Mouse (Mus musculus) heart, embryonic 15.5 days (tissue): ENCODE data around the gene Atp7a. TPM values are rescaled to one million over a fixed set of nuclear protein-coding genes. Genes with fewer than 3 reads are reported as not detected.
A peak's percentile ranks its signal among the peaks of the same experiment; 100 is the strongest.

Experiments used
- ATAC-seq: fragments of 200-750 bp; cut with Nextera tagmentation; replicated peaks from 2 replicates; pipeline ENCODE4 v1.8.0; 2017; ENCODE audit warnings: low read depth, moderate TSS enrichment; ENCODE audit not compliant: insufficient number of reproducible peaks, insufficient read depth, low FRiP score
- H3K27ac ChIP-seq: fragments of 300-500 bp; sonication (generic); 2 replicates; pipeline ENCODE4 v1.5.1; 2015; ENCODE audit warnings: mild to moderate bottlenecking, inconsistent platforms
- H3K27me3 ChIP-seq: fragments of 300-500 bp; sonication (generic); 2 replicates; pipeline ENCODE4 v1.6.1; 2015; ENCODE audit warnings: inconsistent platforms
- H3K36me3 ChIP-seq: fragments of 300-500 bp; sonication (generic); 2 replicates; pipeline ENCODE4 v1.6.1; 2015; ENCODE audit warnings: mild to moderate bottlenecking, inconsistent platforms
- H3K4me1 ChIP-seq: fragments of 300-500 bp; sonication (generic); replicated peaks from 2 replicates; pipeline ENCODE4 v1.6.1; 2015; ENCODE audit warnings: inconsistent platforms
- H3K4me2 ChIP-seq: fragments of 300-500 bp; sonication (generic); 2 replicates; pipeline ENCODE4 v1.6.1; 2015; ENCODE audit warnings: inconsistent platforms, mild to moderate bottlenecking, moderate library complexity
- H3K4me3 ChIP-seq: fragments of 300-500 bp; sonication (generic); 2 replicates; pipeline ENCODE4 v1.5.1; 2015; ENCODE audit warnings: mild to moderate bottlenecking, inconsistent platforms
- H3K9ac ChIP-seq: fragments of 300-500 bp; sonication (generic); 2 replicates; pipeline ENCODE4 v1.6.1; 2015; ENCODE audit warnings: mild to moderate bottlenecking, inconsistent platforms
- H3K9me3 ChIP-seq: fragments of 300-500 bp; sonication (generic); replicated peaks from 2 replicates; pipeline ENCODE4 v1.6.1; 2016; ENCODE audit warnings: inconsistent platforms
- WGBS: fragments of 180-500 bp; shearing (Covaris S2); methylation state at CpG from one replicate; pipeline ENCODE4 v1.1.7; 2015; ENCODE audit warnings: mixed read lengths; 5-methylcytosine and 5-hydroxymethylcytosine counted together
- polyA plus RNA-seq: library from polyadenylated mRNA; unstranded; fragments of >200 nt; fragmentation: Nextera tagmentation; extraction: Ambion mirVana; gene quantifications from 2 replicates; pipeline ENCODE4 v1.2.1, GENCODE M21; 2015

The Atp7a gene
- polyA plus RNA-seq, 1 experiment from 2014 or later, result 10.6 TPM

GRCm38 (mm10) chrX:106082518-106082917 is 55.4 kb downstream of the Atp7a start:
- Histone ChIP-seq H3K27ac (no peak overlapping the region), H3K4me3 (no peak overlapping the region), H3K9ac (no peak overlapping the region), H3K36me3 (peaks cover 3% of the 10 kb centered on the region; the same call in 1 of the 2 replicates), H3K4me1 (no peaks in the 10 kb centered on the region; the same call in 1 of the 2 replicates), H3K4me2 (no peak overlapping the region), H3K9me3 (no peaks in the 10 kb centered on the region), H3K27me3 (no peaks in the 10 kb centered on the region)
- ATAC-seq, result no peak

- H3K36me3 ChIP-seq, result no peaks in the 10 kb centered on the region; the same call in 1 of the 2 replicates
- H3K4me3 ChIP-seq, result no peak overlapping the region
- H3K9me3 ChIP-seq, result no peaks in the 10 kb centered on the region
- no peak for ATAC-seq
- no peaks in the 10 kb centered on the region; the same call in 1 of the 2 replicates for H3K4me1 ChIP-seq
- no peaks in the 10 kb centered on the region for H3K27me3 ChIP-seq
- 84% methylated on average over 3 of the region's 3 CpGs for WGBS
- H3K9ac ChIP-seq, result no peak overlapping the region
- H3K4me2 ChIP-seq, result no peak overlapping the region
- H3K27ac ChIP-seq, result no peak overlapping the region
Measured at GRCm38 (mm10) chrX:106085132-106085531, 58.1 kb downstream of the Atp7a start.

- Histone ChIP-seq H3K27ac (no peak overlapping the region), H3K36me3 (no peaks in the 10 kb centered on the region; the same call in 1 of the 2 replicates), H3K9me3 (no peaks in the 10 kb centered on the region), H3K4me3 (no peak overlapping the region), H3K4me2 (no peak overlapping the region), H3K9ac (no peak overlapping the region), H3K27me3 (no peaks in the 10 kb centered on the region), H3K4me1 (no peaks in the 10 kb centered on the region; the same call in 1 of the 2 replicates)
- WGBS, result 84% methylated on average over 2 of the region's 2 CpGs
- ATAC-seq, result no peak
Measured at GRCm38 (mm10) chrX:106085564-106085963, 58.5 kb downstream of the Atp7a start.

GRCm38 (mm10) chrX:106092939-106093338 is 65.9 kb downstream of the Atp7a start:
- no peaks in the 10 kb centered on the region for H3K36me3 ChIP-seq
- H3K4me1 ChIP-seq, result no peaks in the 10 kb centered on the region
- no peaks in the 10 kb centered on the region for H3K9me3 ChIP-seq
- no peaks in the 10 kb centered on the region for H3K27me3 ChIP-seq
- WGBS, result 51% methylated on average over 5 of the region's 5 CpGs
- no peak overlapping the region for H3K4me2 ChIP-seq
- no peak for ATAC-seq
- H3K27ac ChIP-seq, result no peak overlapping the region
- no peak overlapping the region for H3K4me3 ChIP-seq
- no peak overlapping the region for H3K9ac ChIP-seq

GRCm38 (mm10) chrX:106105464-106105863 is 78.4 kb downstream of the Atp7a start:
- no peak overlapping the region for H3K4me3 ChIP-seq
- no peak overlapping the region for H3K9ac ChIP-seq
- no peak overlapping the region for H3K27ac ChIP-seq
- 33% methylated on average over 2 of the region's 2 CpGs for WGBS
- H3K4me1 ChIP-seq, result no peaks in the 10 kb centered on the region
- no peaks in the 10 kb centered on the region for H3K9me3 ChIP-seq
- H3K4me2 ChIP-seq, result no peak overlapping the region
- H3K27me3 ChIP-seq, result no peaks in the 10 kb centered on the region
- H3K36me3 ChIP-seq, result peaks cover 7% of the 10 kb centered on the region; the same call in 1 of the 2 replicates
- no peak for ATAC-seq

GRCm38 (mm10) chrX:106113881-106114280 is 86.8 kb downstream of the Atp7a start:
- no peaks in the 10 kb centered on the region for H3K4me1 ChIP-seq
- no peak for ATAC-seq
- H3K27me3 ChIP-seq, result no peaks in the 10 kb centered on the region
- H3K27ac ChIP-seq, result no peak overlapping the region
- H3K9me3 ChIP-seq, result no peaks in the 10 kb centered on the region
- WGBS, result 75% methylated on average over 4 of the region's 4 CpGs
- peaks cover 7% of the 10 kb centered on the region; the same call in 1 of the 2 replicates for H3K36me3 ChIP-seq
- no peak overlapping the region for H3K4me3 ChIP-seq
- no peak overlapping the region for H3K9ac ChIP-seq
- no peak overlapping the region for H3K4me2 ChIP-seq

GRCm38 (mm10) chrX:106114674-106115073 is 87.6 kb downstream of the Atp7a start:
- Histone ChIP-seq H3K36me3 (peaks cover 7% of the 10 kb centered on the region; the same call in 1 of the 2 replicates), H3K4me2 (no peak overlapping the region), H3K4me3 (no peak overlapping the region), H3K27ac (no peak overlapping the region), H3K9me3 (no peaks in the 10 kb centered on the region), H3K9ac (no peak overlapping the region), H3K27me3 (no peaks in the 10 kb centered on the region), H3K4me1 (no peaks in the 10 kb centered on the region)
- no peak for ATAC-seq
- WGBS, result 76% methylated on average over 1 of the region's 1 CpGs

GRCm38 (mm10) chrX:106122823-106123222 is 95.7 kb downstream of the Atp7a start:
- no peak overlapping the region for H3K9ac ChIP-seq
- H3K4me2 ChIP-seq, result no peak overlapping the region
- no peaks in the 10 kb centered on the region for H3K4me1 ChIP-seq
- no peaks in the 10 kb centered on the region for H3K27me3 ChIP-seq
- H3K27ac ChIP-seq, result no peak overlapping the region
- no peak overlapping the region for H3K4me3 ChIP-seq
- 65% methylated on average over 2 of the region's 2 CpGs for WGBS
- H3K9me3 ChIP-seq, result no peaks in the 10 kb centered on the region
- no peaks in the 10 kb centered on the region; the same call in 1 of the 2 replicates for H3K36me3 ChIP-seq
- no peak for ATAC-seq

- Histone ChIP-seq H3K4me1 (no peaks in the 10 kb centered on the region), H3K36me3 (no peaks in the 10 kb centered on the region; the same call in 1 of the 2 replicates), H3K27me3 (no peaks in the 10 kb centered on the region), H3K4me3 (no peak overlapping the region), H3K9me3 (no peaks in the 10 kb centered on the region), H3K27ac (no peak overlapping the region), H3K9ac (no peak overlapping the region), H3K4me2 (no peak overlapping the region)
- WGBS, result 81% methylated on average over 6 of the region's 6 CpGs
- no peak for ATAC-seq
Measured at GRCm38 (mm10) chrX:106128283-106128682, 101.2 kb downstream of the Atp7a start.

- Histone ChIP-seq H3K27me3 (no peaks in the 10 kb centered on the region), H3K4me3 (no peak overlapping the region), H3K4me2 (no peak overlapping the region), H3K9ac (no peak overlapping the region), H3K9me3 (no peaks in the 10 kb centered on the region), H3K27ac (no peak overlapping the region), H3K36me3 (no peaks in the 10 kb centered on the region), H3K4me1 (no peaks in the 10 kb centered on the region)
- 89% methylated on average over 4 of the region's 4 CpGs for WGBS
- ATAC-seq, result no peak
Measured at GRCm38 (mm10) chrX:106129877-106130276, 102.8 kb downstream of the Atp7a start.

GRCm38 (mm10) chrX:106134916-106135315 is 107.8 kb downstream of the Atp7a start:
- Histone ChIP-seq H3K4me2 (no peak overlapping the region), H3K9me3 (no peaks in the 10 kb centered on the region), H3K4me3 (no peak overlapping the region), H3K27me3 (no peaks in the 10 kb centered on the region), H3K27ac (no peak overlapping the region), H3K4me1 (no peaks in the 10 kb centered on the region), H3K36me3 (no peaks in the 10 kb centered on the region), H3K9ac (no peak overlapping the region)
- WGBS, result 70% methylated on average over 3 of the region's 3 CpGs
- no peak for ATAC-seq

- ATAC-seq, result no peak
- WGBS, result 76% methylated on average over 4 of the region's 4 CpGs
- H3K4me2 ChIP-seq, result peak overlapping the region; percentile 37; the same call in 1 of the 2 replicates
Measured at GRCm38 (mm10) chrX:106135484-106135883, 108.4 kb downstream of the Atp7a start.

More at GRCm38 (mm10) chrX:106135484-106135883, 108.4 kb downstream of the Atp7a start:
- Histone ChIP-seq H3K4me3 (no peak overlapping the region), H3K4me1 (no peaks in the 10 kb centered on the region), H3K9ac (no peak overlapping the region), H3K27ac (no peak overlapping the region), H3K36me3 (no peaks in the 10 kb centered on the region), H3K27me3 (no peaks in the 10 kb centered on the region), H3K9me3 (no peaks in the 10 kb centered on the region)
